Mouse (Mus musculus): ENCODE results near the gene Dennd5a.
A peak's percentile ranks its signal among the peaks of the same experiment; 100 is the strongest.

The Dennd5a gene

GRCm38 (mm10) chr7:109963707-109964106 lies 3.4 kb upstream of the Dennd5a start:
- no peak for DNase-seq (ENCODE audit: low read depth, low spot score)

GRCm38 (mm10) chr7:109962596-109962995 lies 2.3 kb upstream of the Dennd5a start:
- DNase-seq (ENCODE audit: low read depth, low spot score), result no peak

GRCm38 (mm10) chr7:109961570-109961969 lies 1.3 kb upstream of the Dennd5a start:
- no peak for DNase-seq (ENCODE audit: low read depth, low spot score)

GRCm38 (mm10) chr7:109960613-109961154 lies 414 bp upstream of the Dennd5a start:
- DNase-seq (ENCODE audit: low read depth, low spot score), result no peak

GRCm38 (mm10) chr7:109958843-109959715 lies 1.2 kb downstream of the Dennd5a start:
- DNase-seq (ENCODE audit: low read depth, low spot score), result peak; percentile 22

GRCm38 (mm10) chr7:109957996-109958789 lies 2.1 kb downstream of the Dennd5a start:
- no peak for DNase-seq (ENCODE audit: low read depth, low spot score)

- no peak for DNase-seq (ENCODE audit: low read depth, low spot score)
Observed at GRCm38 (mm10) chr7:109954622-109955401, 5.5 kb downstream of the Dennd5a start.

GRCm38 (mm10) chr7:109951297-109951696 lies 9.0 kb downstream of the Dennd5a start:
- no peak for DNase-seq (ENCODE audit: low read depth, low spot score)

GRCm38 (mm10) chr7:109944421-109945034 lies 15.7 kb downstream of the Dennd5a start:
- no peak for DNase-seq (ENCODE audit: low read depth, low spot score)

- peak; percentile 26 for DNase-seq (ENCODE audit: low read depth, low spot score)
Observed at GRCm38 (mm10) chr7:109929628-109930027, 30.6 kb downstream of the Dennd5a start.

GRCm38 (mm10) chr7:109928365-109928764 lies 31.9 kb downstream of the Dennd5a start:
- no peak for DNase-seq (ENCODE audit: low read depth, low spot score)

- no peak for DNase-seq (ENCODE audit: low read depth, low spot score)
Observed at GRCm38 (mm10) chr7:109924965-109925364, 35.3 kb downstream of the Dennd5a start.

GRCm38 (mm10) chr7:109922889-109923288 lies 37.4 kb downstream of the Dennd5a start:
- DNase-seq (ENCODE audit: low read depth, low spot score), result no peak

- peak; percentile 11 for DNase-seq (ENCODE audit: low read depth, low spot score)
Observed at GRCm38 (mm10) chr7:109906165-109906564, 54.1 kb downstream of the Dennd5a start.

- no peak for DNase-seq (ENCODE audit: low read depth, low spot score)
Observed at GRCm38 (mm10) chr7:109900921-109901320, 59.3 kb downstream of the Dennd5a start.

GRCm38 (mm10) chr7:109898911-109899310 lies 61.4 kb downstream of the Dennd5a start:
- DNase-seq (ENCODE audit: low read depth, low spot score), result peak; percentile 86

GRCm38 (mm10) chr7:109892530-109892929 lies 67.7 kb downstream of the Dennd5a start:
- DNase-seq (ENCODE audit: low read depth, low spot score), result peak; percentile 71

GRCm38 (mm10) chr7:109891786-109892185 lies 68.5 kb downstream of the Dennd5a start:
- DNase-seq (ENCODE audit: low read depth, low spot score), result no peak

GRCm38 (mm10) chr7:109890256-109890655 lies 70.0 kb downstream of the Dennd5a start:
- no peak for DNase-seq (ENCODE audit: low read depth, low spot score)

- no peak for DNase-seq (ENCODE audit: low read depth, low spot score)
Observed at GRCm38 (mm10) chr7:109889300-109889699, 71.0 kb downstream of the Dennd5a start.

- DNase-seq (ENCODE audit: low read depth, low spot score), result no peak
Observed at GRCm38 (mm10) chr7:109886249-109886648, 74.0 kb downstream of the Dennd5a start.

All from 3T3-L1 (cell line).